30 mouse cellular contexts compared by ENCODE assay signal in the genomic region with DNA sequence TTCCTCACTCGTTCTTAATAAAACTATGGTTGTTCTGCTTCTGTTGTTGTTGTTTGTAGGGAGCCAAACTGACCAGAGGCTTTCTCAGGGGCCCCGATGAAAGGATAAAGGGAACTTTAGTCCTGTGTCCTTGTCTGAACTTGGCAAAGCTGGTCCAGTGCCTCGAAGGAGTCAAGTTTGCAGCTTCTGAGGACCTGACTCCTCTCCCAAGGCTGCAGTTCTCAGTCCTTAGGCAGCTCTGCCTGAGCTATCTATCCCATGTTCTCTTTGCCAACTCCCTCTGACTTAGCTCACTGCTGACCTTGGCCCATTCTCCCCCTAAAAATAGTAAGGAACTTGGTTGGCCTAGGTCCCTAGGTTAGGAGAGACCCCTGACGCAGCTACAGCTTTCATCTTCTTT. TPM values are rescaled to one million over a fixed set of nuclear protein-coding genes. Genes with fewer than 3 reads are reported as not detected.
"Had no signal": no experiment of that assay in that cellular context is flagged by ENCODE, and none has a peak within 500 bp of the region (broad histone marks: within the 10 kb centered on the region; RNA-seq: fewer than 3 reads in every experiment).

No protein-coding gene starts in this region.

- H3K4me1 ChIP-seq: heart, embryonic 10.5 days; heart, embryonic 12.5 days; hindbrain, embryonic 10.5 days; hindbrain, embryonic 12.5 days; intestine, embryonic 15.5 days; limb, embryonic 13.5 days; limb, embryonic 15.5 days had no signal

- H3K27ac ChIP-seq: heart, embryonic 10.5 days; hindbrain, embryonic 10.5 days; hindbrain, embryonic 12.5 days; hindbrain, embryonic 14.5 days; intestine, embryonic 15.5 days; layer of hippocampus, adult 2 months; left cerebral cortex, adult 2 months; limb, embryonic 13.5 days; limb, embryonic 15.5 days had no signal

- ATAC-seq: hindbrain, embryonic 16.5 days; inflammation-experienced regulatory T-cells, adult 6 months; intestine, embryonic 15.5 days; intestine, postnatal 0 days had no signal

- H3K36me3 ChIP-seq: heart, embryonic 10.5 days; heart, embryonic 12.5 days; hindbrain, embryonic 10.5 days; hindbrain, embryonic 12.5 days; intestine, embryonic 15.5 days; limb, embryonic 13.5 days; limb, embryonic 15.5 days had no signal

- DNase-seq: gastrocnemius, postnatal 14 days; gastrocnemius, postnatal 36 days; heart, adult 18-20 months; heart, postnatal 10 days; heart, postnatal 4 days; kidney, adult 18-20 months; kidney, adult 8-10 months; kidney, postnatal 10 days; kidney, postnatal 25 days; kidney, postnatal 4 days; left cerebral cortex, postnatal 4 days had no signal

- H3K4me3 ChIP-seq: heart, embryonic 10.5 days; heart, embryonic 12.5 days; hindbrain, embryonic 10.5 days; hindbrain, embryonic 12.5 days; intestine, embryonic 15.5 days; layer of hippocampus, adult 2 months; left cerebral cortex, adult 2 months; limb, embryonic 13.5 days; limb, embryonic 15.5 days had no signal

- H3K27me3 ChIP-seq: heart, embryonic 12.5 days; intestine, embryonic 15.5 days; limb, embryonic 13.5 days; limb, embryonic 15.5 days had no signal

RNA-seq across cellular contexts. Expression of gene Sh2d6, which starts 5.6 kb away (rescaled TPM):
- total RNA-seq: heart, adult 8-10 months; heart, postnatal 25 days; liver, adult 2 months had no signal
- polyA plus RNA-seq: heart, embryonic 10.5 days; heart, embryonic 12.5 days; heart, embryonic 14.5 days; heart, embryonic 16.5 days; inflammation-experienced regulatory T-cells, adult 6 months; kidney, embryonic 14.5 days; liver, adult 2 months had no signal
